Mouse (Mus musculus): Measurements from ENCODE around the gene Frmpd2. TPM values are rescaled to one million over a fixed set of nuclear protein-coding genes. Genes with fewer than 3 reads are reported as not detected.
A peak's percentile ranks its signal among the peaks of the same experiment; 100 is the strongest.

Frmpd2 gene
- polyA plus RNA-seq, 1 experiment from 2014 or later, result not detected

GRCm38 (mm10) chr14:33474461-33474860 lies 3.0 kb downstream of the Frmpd2 start:
- H3K9me3 ChIP-seq, result no peaks in the 10 kb centered on the region
- peaks cover 12% of the 10 kb centered on the region for H3K4me1 ChIP-seq (replicated peaks)
- H3K27ac ChIP-seq (replicated peaks), result no peak overlapping the region
- H3K4me2 ChIP-seq, result no peak overlapping the region
- H3K4me3 ChIP-seq, result no peak overlapping the region
- no peak for ATAC-seq (ENCODE audit: low read depth)
- WGBS, result 67% methylated on average over 2 of the region's 2 CpGs
- no peak overlapping the region for H3K9ac ChIP-seq
- H3K27me3 ChIP-seq, result no peaks in the 10 kb centered on the region
- H3K36me3 ChIP-seq, result no peaks in the 10 kb centered on the region

GRCm38 (mm10) chr14:33476094-33476760 lies 4.7 kb downstream of the Frmpd2 start:
- Histone ChIP-seq H3K27ac (replicated peaks) (peak overlapping the region; percentile 33; the same call in 1 of the 2 replicates), H3K36me3 (no peaks in the 10 kb centered on the region), H3K4me3 (no peak overlapping the region), H3K9ac (no peak overlapping the region), H3K9me3 (no peaks in the 10 kb centered on the region), H3K27me3 (no peaks in the 10 kb centered on the region), H3K4me1 (replicated peaks) (peaks cover 24% of the 10 kb centered on the region), H3K4me2 (no peak overlapping the region)
- ATAC-seq (ENCODE audit: low read depth), result no peak
- 19% methylated on average over 3 of the region's 3 CpGs for WGBS

GRCm38 (mm10) chr14:33481991-33482390 lies 10.5 kb downstream of the Frmpd2 start:
- H3K27ac ChIP-seq (replicated peaks), result no peak overlapping the region
- H3K4me1 ChIP-seq (replicated peaks), result peaks cover 13% of the 10 kb centered on the region
- H3K9ac ChIP-seq, result no peak overlapping the region
- WGBS, result 76% methylated on average over 3 of the region's 3 CpGs
- no peak overlapping the region for H3K4me2 ChIP-seq
- H3K9me3 ChIP-seq, result no peaks in the 10 kb centered on the region
- H3K4me3 ChIP-seq, result no peak overlapping the region
- ATAC-seq (ENCODE audit: low read depth), result no peak
- H3K36me3 ChIP-seq, result no peaks in the 10 kb centered on the region
- H3K27me3 ChIP-seq, result no peaks in the 10 kb centered on the region

GRCm38 (mm10) chr14:33487805-33488550 lies 16.5 kb downstream of the Frmpd2 start:
- no peak overlapping the region for H3K9ac ChIP-seq
- no peak for ATAC-seq (ENCODE audit: low read depth)
- H3K9me3 ChIP-seq, result no peaks in the 10 kb centered on the region
- no peak overlapping the region; the same call in 1 of the 2 replicates for H3K27ac ChIP-seq (replicated peaks)
- H3K27me3 ChIP-seq, result no peaks in the 10 kb centered on the region
- H3K4me2 ChIP-seq, result no peak overlapping the region
- H3K4me3 ChIP-seq, result no peak overlapping the region
- whole genome bisulfite sequencing, result 72% methylated on average over 15 of the region's 15 CpGs
- no peaks in the 10 kb centered on the region for H3K36me3 ChIP-seq
- H3K4me1 ChIP-seq (replicated peaks), result 0 out of 2 replicates have a peak, but pooled peaks cover 8% of the 10 kb centered on the region

GRCm38 (mm10) chr14:33495226-33495625 lies 23.7 kb downstream of the Frmpd2 start:
- WGBS, result 70% methylated on average over 4 of the region's 4 CpGs
- no peak overlapping the region for H3K4me2 ChIP-seq
- no peaks in the 10 kb centered on the region for H3K9me3 ChIP-seq
- H3K4me1 ChIP-seq (replicated peaks), result 0 out of 2 replicates have a peak, but pooled peaks cover 5% of the 10 kb centered on the region
- H3K9ac ChIP-seq, result no peak overlapping the region
- no peak overlapping the region for H3K27ac ChIP-seq (replicated peaks)
- H3K4me3 ChIP-seq, result no peak overlapping the region
- H3K27me3 ChIP-seq, result no peaks in the 10 kb centered on the region
- no peaks in the 10 kb centered on the region for H3K36me3 ChIP-seq
- ATAC-seq (ENCODE audit: low read depth), result no peak

GRCm38 (mm10) chr14:33497418-33497817 lies 25.9 kb downstream of the Frmpd2 start:
- 89% methylated on average over 5 of the region's 5 CpGs for WGBS
- H3K9ac ChIP-seq, result no peak overlapping the region
- no peak overlapping the region for H3K4me2 ChIP-seq
- no peaks in the 10 kb centered on the region for H3K9me3 ChIP-seq
- no peak for ATAC-seq (ENCODE audit: low read depth)
- no peak overlapping the region for H3K27ac ChIP-seq (replicated peaks)
- no peaks in the 10 kb centered on the region for H3K36me3 ChIP-seq
- no peaks in the 10 kb centered on the region for H3K27me3 ChIP-seq
- H3K4me1 ChIP-seq (replicated peaks), result 0 out of 2 replicates have a peak, but pooled peaks cover 5% of the 10 kb centered on the region
- H3K4me3 ChIP-seq, result no peak overlapping the region

GRCm38 (mm10) chr14:33498849-33499248 lies 27.4 kb downstream of the Frmpd2 start:
- no peaks in the 10 kb centered on the region for H3K27me3 ChIP-seq
- 0 out of 2 replicates have a peak, but pooled peaks cover 5% of the 10 kb centered on the region for H3K4me1 ChIP-seq (replicated peaks)
- H3K27ac ChIP-seq (replicated peaks), result no peak overlapping the region
- no peaks in the 10 kb centered on the region for H3K9me3 ChIP-seq
- 69% methylated on average over 3 of the region's 3 CpGs for WGBS
- no peaks in the 10 kb centered on the region for H3K36me3 ChIP-seq
- H3K9ac ChIP-seq, result no peak overlapping the region
- H3K4me2 ChIP-seq, result no peak overlapping the region
- no peak overlapping the region for H3K4me3 ChIP-seq
- ATAC-seq (ENCODE audit: low read depth), result no peak

- no peaks in the 10 kb centered on the region for H3K36me3 ChIP-seq
- H3K4me2 ChIP-seq, result no peak overlapping the region
- H3K9me3 ChIP-seq, result no peaks in the 10 kb centered on the region
- H3K27ac ChIP-seq (replicated peaks), result no peak overlapping the region
- no peak overlapping the region for H3K4me3 ChIP-seq
- no peak for ATAC-seq (ENCODE audit: low read depth)
- no peak overlapping the region for H3K9ac ChIP-seq
- H3K4me1 ChIP-seq (replicated peaks), result no peaks in the 10 kb centered on the region
- 76% methylated on average over 10 of the region's 10 CpGs for WGBS
- no peaks in the 10 kb centered on the region for H3K27me3 ChIP-seq
These were observed 29.1 kb downstream of the Frmpd2 start for GRCm38 (mm10) chr14:33500631-33501030.

- WGBS, result 91% methylated on average over 9 of the region's 9 CpGs
- no peak overlapping the region for H3K27ac ChIP-seq (replicated peaks)
- H3K4me1 ChIP-seq (replicated peaks), result no peaks in the 10 kb centered on the region
- no peak overlapping the region for H3K4me3 ChIP-seq
- no peak for ATAC-seq (ENCODE audit: low read depth)
- no peaks in the 10 kb centered on the region for H3K36me3 ChIP-seq
- no peak overlapping the region for H3K9ac ChIP-seq
- H3K4me2 ChIP-seq, result no peak overlapping the region
- no peaks in the 10 kb centered on the region for H3K27me3 ChIP-seq
- H3K9me3 ChIP-seq, result no peaks in the 10 kb centered on the region
These were observed 31.8 kb downstream of the Frmpd2 start for GRCm38 (mm10) chr14:33503311-33503710.

GRCm38 (mm10) chr14:33506696-33507095 lies 35.2 kb downstream of the Frmpd2 start:
- Histone ChIP-seq H3K4me1 (replicated peaks) (no peaks in the 10 kb centered on the region), H3K4me2 (no peak overlapping the region), H3K27me3 (no peaks in the 10 kb centered on the region), H3K9me3 (no peaks in the 10 kb centered on the region), H3K9ac (no peak overlapping the region), H3K4me3 (no peak overlapping the region), H3K27ac (replicated peaks) (no peak overlapping the region), H3K36me3 (no peaks in the 10 kb centered on the region)
- no peak for ATAC-seq (ENCODE audit: low read depth)
- WGBS, result 80% methylated on average over 4 of the region's 4 CpGs

- H3K27ac ChIP-seq (replicated peaks), result no peak overlapping the region
- no peaks in the 10 kb centered on the region for H3K27me3 ChIP-seq
- no peaks in the 10 kb centered on the region for H3K36me3 ChIP-seq
- ATAC-seq (ENCODE audit: low read depth), result no peak
- 88% methylated on average over 1 of the region's 1 CpGs for WGBS
- no peak overlapping the region for H3K9ac ChIP-seq
- H3K9me3 ChIP-seq, result no peaks in the 10 kb centered on the region
- H3K4me2 ChIP-seq, result no peak overlapping the region
- H3K4me3 ChIP-seq, result no peak overlapping the region
- H3K4me1 ChIP-seq (replicated peaks), result peaks cover 6% of the 10 kb centered on the region
These were observed 37.2 kb downstream of the Frmpd2 start for GRCm38 (mm10) chr14:33508660-33509059.

GRCm38 (mm10) chr14:33513877-33514276 lies 42.4 kb downstream of the Frmpd2 start:
- no peak overlapping the region for H3K4me3 ChIP-seq
- ATAC-seq (ENCODE audit: low read depth), result peak; percentile 87
- H3K27ac ChIP-seq (replicated peaks), result 0 out of 2 replicates have a peak overlapping the region, but pooled peaks have one; percentile 1
- 20% methylated on average over 5 of the region's 5 CpGs for WGBS
- no peaks in the 10 kb centered on the region for H3K9me3 ChIP-seq
- H3K27me3 ChIP-seq, result no peaks in the 10 kb centered on the region
- H3K36me3 ChIP-seq, result no peaks in the 10 kb centered on the region
- peaks cover 17% of the 10 kb centered on the region for H3K4me1 ChIP-seq (replicated peaks)
- no peak overlapping the region for H3K9ac ChIP-seq
- H3K4me2 ChIP-seq, result peak overlapping the region; percentile 17; the same call in 1 of the 2 replicates

Data from neural tube, embryonic 13.5 days (tissue).